Mouse (Mus musculus): ENCODE measurements around the gene Zfyve28.

DNA sequence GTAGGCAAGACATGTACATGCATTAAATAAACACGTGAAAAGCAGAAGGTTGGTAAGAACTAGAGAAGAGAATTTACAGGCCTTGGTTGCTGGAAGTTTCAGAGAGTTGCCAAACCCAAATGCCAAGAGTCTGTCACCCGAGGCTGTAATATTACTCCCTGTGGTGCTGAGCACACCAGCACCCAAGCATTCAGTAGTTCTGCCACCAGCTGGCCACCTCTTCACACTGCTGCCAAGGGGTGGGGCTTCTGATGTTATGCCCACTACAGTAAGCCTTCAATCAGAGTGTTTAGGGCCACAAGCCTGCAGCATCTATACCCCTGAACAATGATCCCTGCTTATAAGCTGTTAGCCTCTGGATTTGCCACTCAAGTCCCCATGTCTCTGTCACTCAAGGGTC is 86.9 kb downstream of the Zfyve28 start:
- TF ChIP-seq CTCF (IDR thresholded peaks at IDR 0.05; ENCODE audit: low read depth), result peak; percentile 43
- no peak for TF ChIP-seq EP300 (IDR thresholded peaks at IDR 0.05; ENCODE audit: low read depth)

Data from heart, postnatal 0 days (tissue).